Mouse (Mus musculus) WW6 (cell line): ENCODE measurements around the gene Mlph.

Experiments used
- DNase-seq: peaks from one replicate; pipeline ENCODE4 v3.0.0-alpha.2; 2013; ENCODE audit warnings: low read depth, low spot score

The Mlph gene

DNA sequence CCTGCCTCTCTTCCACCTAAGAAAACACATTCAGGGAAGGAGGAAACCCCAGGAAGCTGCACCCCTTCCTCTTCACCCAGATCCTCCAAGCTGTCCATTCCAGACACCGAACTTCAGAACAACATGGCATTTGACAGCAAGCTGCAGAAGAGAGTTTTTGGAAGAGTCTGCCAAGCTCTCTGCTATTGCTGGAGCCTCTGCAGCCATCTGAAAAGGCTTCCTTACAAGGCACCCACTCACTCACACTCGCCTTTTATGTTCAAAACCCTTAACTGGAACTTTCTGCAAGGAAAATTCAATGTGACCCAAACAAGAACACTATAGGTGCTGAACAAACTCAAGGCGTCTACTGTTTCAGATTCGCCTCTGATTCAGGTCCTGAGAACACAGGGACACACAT, 53.8 kb downstream of the Mlph start:
- DNase-seq, result no peak

DNA sequence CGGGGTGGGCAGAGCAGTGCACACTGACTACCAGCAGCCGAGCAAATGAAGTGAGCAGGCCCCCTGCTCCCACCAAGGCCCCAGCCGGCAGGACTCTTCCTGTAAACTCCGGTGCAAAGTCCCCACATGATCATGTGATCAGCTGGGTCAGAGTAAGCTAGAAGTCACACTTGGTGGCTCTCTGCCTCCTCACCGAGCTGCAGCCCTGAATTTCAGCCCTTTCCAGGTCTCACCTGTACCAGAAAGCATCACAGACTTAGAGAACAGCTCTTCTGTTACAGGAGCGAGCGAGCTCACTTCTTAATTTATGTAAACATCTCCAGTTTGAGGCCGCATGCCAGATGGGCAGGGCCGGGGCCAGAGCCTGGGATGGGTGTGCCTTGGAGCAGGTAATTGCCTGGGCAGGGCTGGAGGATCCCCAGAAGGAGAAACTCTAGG, 54.5 kb downstream of the Mlph start, which contains the start of gene Rab17:
Gene Rab17, minus strand, starts transcription at position 315 of the 438 bp plus-strand sequence.
- no peak for DNase-seq

- DNase-seq, result no peak
These were observed 55.1 kb downstream of the Mlph start for GRCm38 (mm10) chr1:90969881-90970390.

GRCm38 (mm10) chr1:90972911-90973573, 58.2 kb downstream of the Mlph start:
- peak; percentile 43 for DNase-seq

- DNase-seq, result no peak
These were observed 58.7 kb downstream of the Mlph start for GRCm38 (mm10) chr1:90973574-90973911.

- no peak for DNase-seq
These were observed 60.2 kb downstream of the Mlph start for GRCm38 (mm10) chr1:90974906-90975649.

GRCm38 (mm10) chr1:90975960-90976359, 61.1 kb downstream of the Mlph start:
- DNase-seq, result no peak

DNA sequence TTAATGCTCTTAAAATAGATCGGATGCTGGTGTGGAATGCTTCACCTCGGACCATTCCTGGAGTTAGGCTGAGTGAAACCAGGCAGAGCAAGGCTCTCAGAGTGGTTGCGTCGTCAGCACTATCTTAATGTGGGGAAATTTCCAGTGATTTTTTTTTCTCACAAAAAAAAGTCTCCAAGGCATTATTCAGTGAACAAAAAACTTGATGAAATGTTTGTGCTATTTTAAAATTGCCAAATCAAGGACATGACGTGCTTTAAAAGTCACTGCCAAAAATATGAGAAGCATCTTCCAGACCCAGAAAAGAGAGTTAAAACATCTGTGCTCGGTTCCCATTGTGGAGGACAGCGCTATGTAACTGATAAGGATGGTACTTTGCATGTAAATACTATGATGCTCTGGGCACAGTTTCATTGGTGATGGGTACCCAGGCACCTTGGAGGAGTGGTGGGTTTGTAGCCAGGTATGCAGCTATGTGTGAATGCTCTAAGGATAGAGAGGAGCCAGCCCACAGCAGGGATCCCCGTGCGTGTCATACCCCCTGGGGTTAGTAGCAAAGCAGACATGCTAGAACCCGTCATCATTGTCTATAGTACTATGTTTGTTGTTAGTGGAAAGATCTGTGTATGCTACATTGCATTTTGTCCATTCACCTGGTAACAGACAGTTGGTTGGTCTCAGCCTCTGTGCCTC, 65.9 kb downstream of the Mlph start:
- no peak for DNase-seq

- no peak for DNase-seq
These were observed 66.5 kb downstream of the Mlph start for GRCm38 (mm10) chr1:90981346-90981745.

DNA sequence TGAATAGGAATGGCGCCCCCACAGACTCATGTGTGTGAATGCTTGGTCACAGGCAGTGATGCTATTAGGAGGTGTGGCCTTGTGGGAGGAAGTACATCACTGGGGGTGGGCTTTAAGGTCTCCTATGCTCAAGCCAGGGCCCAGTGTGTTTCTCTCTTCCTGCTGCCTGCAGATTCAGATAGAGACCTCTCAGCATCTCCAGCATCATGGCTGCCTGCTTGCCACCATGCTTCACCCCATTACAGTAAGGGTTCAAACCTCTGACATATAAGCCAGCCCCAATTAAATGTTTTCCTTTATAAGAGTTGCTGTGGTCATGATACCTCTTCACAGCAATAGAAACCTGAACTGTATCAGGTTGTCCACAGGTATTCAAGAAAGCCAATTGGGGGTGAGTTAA, 81.0 kb downstream of the Mlph start:
- DNase-seq, result no peak

DNA sequence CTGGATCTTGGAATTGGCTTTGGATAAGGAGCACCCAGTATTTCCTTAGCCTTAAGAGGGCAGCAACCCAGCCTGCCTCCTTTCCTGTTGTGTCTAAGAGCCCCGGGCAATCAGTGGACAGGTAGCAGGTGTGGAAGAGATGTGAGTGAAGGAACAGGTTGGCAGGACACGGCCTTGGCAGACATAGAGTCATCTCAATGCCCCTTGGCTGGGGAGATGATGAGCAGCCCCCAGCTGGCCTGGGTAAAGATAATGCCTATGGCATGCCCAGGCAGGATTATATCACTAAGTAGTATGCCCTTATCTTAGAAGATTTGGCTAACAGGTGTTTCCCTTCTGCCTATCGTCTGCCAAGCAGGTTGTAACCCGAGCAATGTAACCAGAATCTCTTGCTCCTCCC, 82.3 kb downstream of the Mlph start:
- DNase-seq, result no peak

DNA sequence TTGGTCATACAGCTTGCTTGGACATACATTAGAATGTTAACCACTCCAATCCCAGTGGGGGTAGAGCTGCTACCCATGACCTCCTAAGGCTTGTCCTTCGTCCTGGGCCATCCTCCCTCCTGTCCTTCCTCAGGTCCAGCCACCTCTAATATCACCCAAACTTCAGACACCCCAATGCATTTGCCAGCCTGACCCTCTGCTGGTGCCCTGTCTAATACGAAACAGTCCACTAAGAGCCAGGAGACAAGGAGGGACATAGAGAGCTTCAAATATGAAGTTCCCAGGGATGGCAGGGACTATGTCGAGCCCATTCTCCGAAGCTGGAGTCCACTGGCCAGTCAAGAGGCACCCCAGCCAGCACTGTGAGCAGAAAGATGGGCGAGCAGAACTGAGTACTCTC, 82.8 kb downstream of the Mlph start:
- DNase-seq, result no peak

DNA sequence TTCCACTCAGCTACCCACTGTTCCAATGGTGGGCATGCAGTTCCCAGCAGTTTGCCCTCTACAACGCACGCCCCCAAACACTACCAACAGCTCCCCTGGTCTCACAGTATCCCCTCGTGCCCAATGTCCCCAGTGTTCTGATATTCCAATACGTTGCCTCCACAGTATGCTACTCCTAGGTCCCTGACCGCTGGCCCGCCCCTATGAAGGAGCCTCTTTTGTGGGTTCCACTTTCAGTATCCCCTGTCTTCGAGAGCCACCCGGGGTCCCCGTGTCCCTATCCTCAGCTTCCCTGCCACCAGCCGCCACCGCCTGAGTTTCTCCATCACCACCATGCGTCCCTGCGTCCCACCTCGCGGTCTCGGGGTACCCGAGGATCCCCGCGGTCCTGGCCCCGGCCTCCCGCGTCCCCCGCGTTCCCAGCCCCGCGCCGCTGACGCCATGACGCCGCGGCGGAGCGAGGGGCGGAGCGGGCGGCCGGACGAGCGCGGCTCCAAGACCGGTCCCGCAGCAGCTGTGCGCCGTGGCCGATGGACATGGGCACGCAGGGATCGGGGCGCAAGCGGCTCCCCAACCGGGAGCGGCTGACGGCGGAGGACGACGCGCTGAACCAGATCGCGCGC, 83.5 kb downstream of the Mlph start, which contains the start of gene Lrrfip1:
Gene Lrrfip1, plus strand, starts transcription at position 470 of the 623 bp plus-strand sequence.
- no peak for DNase-seq

- no peak for DNase-seq
These were observed 84.2 kb downstream of the Mlph start for GRCm38 (mm10) chr1:90998891-90999611.

DNA sequence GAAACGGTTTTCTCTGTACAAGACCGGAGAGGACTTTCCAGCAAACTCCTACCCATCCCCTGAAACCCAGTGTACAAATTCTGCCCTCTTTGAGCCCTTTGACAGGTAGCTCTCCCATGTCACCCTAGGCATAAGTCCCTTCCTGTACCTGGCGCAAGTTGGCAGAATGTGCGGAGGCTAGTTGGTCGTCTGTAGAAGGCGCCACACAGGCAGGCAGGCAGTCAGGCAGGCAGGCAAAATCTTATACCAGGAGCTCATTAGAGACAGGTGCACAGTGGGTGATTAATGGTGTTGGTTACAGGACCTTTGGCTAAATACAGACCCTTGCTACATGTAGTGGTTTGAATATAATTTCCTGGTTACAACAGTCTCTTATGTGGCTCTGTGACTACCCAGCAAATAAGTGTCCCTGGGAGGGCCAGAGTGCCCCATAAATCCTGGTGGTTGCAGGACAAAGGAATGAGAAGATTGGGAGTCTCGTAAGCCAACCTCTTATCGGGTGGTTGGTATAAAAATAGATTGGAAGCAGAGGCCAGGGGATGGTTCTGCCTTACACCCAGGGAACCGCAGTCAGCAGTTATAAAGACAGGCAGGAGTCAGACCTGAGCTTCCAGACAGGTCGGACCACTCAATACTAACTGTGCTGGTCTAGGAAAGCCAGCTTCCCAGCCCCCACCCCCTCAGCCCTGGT, 85.2 kb downstream of the Mlph start:
- DNase-seq, result no peak
